Mouse (Mus musculus) small intestine, adult 2 months (tissue): ENCODE results near the gene Anks1. TPM values are rescaled to one million over a fixed set of nuclear protein-coding genes. Genes with fewer than 3 reads are reported as not detected.

Source experiments
- H3K27ac ChIP-seq: fragments of 200-500 bp; 2 replicates; pipeline ENCODE4 v1.5.1; 2012; ENCODE audit warnings: low read depth, low read length, control low read depth, inconsistent platforms; ENCODE audit not compliant: insufficient read depth
- H3K27me3 ChIP-seq: fragments of 200-500 bp; 2 replicates; pipeline ENCODE4 v1.6.1; 2012; ENCODE audit warnings: mild to moderate bottlenecking, moderate library complexity, low read length, inconsistent platforms; ENCODE audit not compliant: control insufficient read depth, insufficient read depth
- H3K36me3 ChIP-seq: fragments of 200-500 bp; 2 replicates; pipeline ENCODE4 v1.6.1; 2012; ENCODE audit warnings: mild to moderate bottlenecking, low read length, control low read depth, inconsistent platforms; ENCODE audit not compliant: control insufficient read depth, insufficient read depth
- H3K4me1 ChIP-seq: fragments of 200-500 bp; 2 replicates; pipeline ENCODE4 v1.6.1; 2012; ENCODE audit warnings: low read length, inconsistent platforms, mixed read lengths; ENCODE audit not compliant: control insufficient read depth, insufficient read depth, insufficient read length
- H3K4me3 ChIP-seq: fragments of 200-500 bp; 2 replicates; pipeline ENCODE4 v1.5.1; 2012; ENCODE audit warnings: low read depth, mild to moderate bottlenecking, control low read depth, inconsistent platforms, low read length, moderate library complexity
- CTCF ChIP-seq: fragments of 200-500 bp; IDR thresholded peaks from 2 replicates; pipeline ENCODE4 v1.5.1; 2012; ENCODE audit warnings: low read depth, mild to moderate bottlenecking, control low read depth, inconsistent platforms, low read length, moderate library complexity, mixed read lengths; ENCODE audit not compliant: insufficient replicate concordance, insufficient read length; ENCODE audit errors: extremely low read depth
- POLR2A ChIP-seq: fragments of 200-500 bp; IDR thresholded peaks from 2 replicates; pipeline ENCODE4 v1.6.1; 2012; ENCODE audit warnings: low read depth, mild to moderate bottlenecking, control low read depth, inconsistent platforms, low read length, moderate library complexity
- WGBS: fragments of 180-500 bp; shearing (Covaris S2); methylation state at CpG from one replicate; pipeline ENCODE4 v1.1.7; 2018; 5-methylcytosine and 5-hydroxymethylcytosine counted together
- polyA plus RNA-seq: library from polyadenylated mRNA; depleted of rRNA; stranded (reverse); fragments of >200 nt; gene quantifications from 2 replicates; pipeline ENCODE4 v1.2.3, GENCODE M21; 2012

The Anks1 gene
- polyA plus RNA-seq, 1 experiment = 28.2 TPM

- 48% methylated on average over 9 of the region's 9 CpGs for WGBS
These were observed 171.7 kb downstream of the Anks1 start for GRCm38 (mm10) chr17:28080817-28081165.

GRCm38 (mm10) chr17:28081385-28081784 lies 172.3 kb downstream of the Anks1 start:
- Histone ChIP-seq H3K27me3 (no peaks in the 10 kb centered on the region), H3K4me3 (no peak overlapping the region), H3K4me1 (peaks cover 18% of the 10 kb centered on the region), H3K36me3 (no peaks in the 10 kb centered on the region), H3K27ac (no peak overlapping the region)
- peak; percentile 46; the same call in 1 of the 2 replicates for TF ChIP-seq CTCF
- TF ChIP-seq POLR2A = no peak
- WGBS = 77% methylated on average over 9 of the region's 9 CpGs

More at GRCm38 (mm10) chr17:28080817-28081165, 171.7 kb downstream of the Anks1 start:
- H3K27ac ChIP-seq = no peak overlapping the region
- peaks cover 18% of the 10 kb centered on the region for H3K4me1 ChIP-seq
- no peak overlapping the region; the same call in 1 of the 2 replicates for H3K4me3 ChIP-seq
- H3K27me3 ChIP-seq = no peaks in the 10 kb centered on the region
- no peaks in the 10 kb centered on the region for H3K36me3 ChIP-seq
- TF ChIP-seq CTCF (no peak), POLR2A (no peak)

- 95% methylated on average over 7 of the region's 7 CpGs for WGBS
- no peaks in the 10 kb centered on the region for H3K36me3 ChIP-seq
- H3K27me3 ChIP-seq = no peaks in the 10 kb centered on the region
- H3K4me3 ChIP-seq = no peak overlapping the region
- TF ChIP-seq POLR2A (no peak), CTCF (no peak)
- H3K27ac ChIP-seq = no peak overlapping the region
- H3K4me1 ChIP-seq = peaks cover 18% of the 10 kb centered on the region
These were observed 172.8 kb downstream of the Anks1 start for GRCm38 (mm10) chr17:28081856-28082255.

GRCm38 (mm10) chr17:28082863-28083262 lies 173.8 kb downstream of the Anks1 start:
- Histone ChIP-seq H3K4me1 (peaks cover 18% of the 10 kb centered on the region), H3K27me3 (no peaks in the 10 kb centered on the region), H3K4me3 (no peak overlapping the region), H3K36me3 (no peaks in the 10 kb centered on the region), H3K27ac (no peak overlapping the region)
- 34% methylated on average over 13 of the region's 13 CpGs for WGBS
- TF ChIP-seq CTCF (no peak), POLR2A (no peak)

GRCm38 (mm10) chr17:28084395-28084905 lies 175.3 kb downstream of the Anks1 start:
- no peak for TF ChIP-seq POLR2A
- TF ChIP-seq CTCF = no peak
- H3K36me3 ChIP-seq = no peaks in the 10 kb centered on the region
- H3K4me3 ChIP-seq = no peak overlapping the region
- peaks cover 15% of the 10 kb centered on the region for H3K4me1 ChIP-seq
- no peak overlapping the region for H3K27ac ChIP-seq
- 29% methylated on average over 22 of the region's 22 CpGs for WGBS
- no peaks in the 10 kb centered on the region for H3K27me3 ChIP-seq

- no peak for TF ChIP-seq POLR2A
- TF ChIP-seq CTCF = peak; percentile 99
- no peak overlapping the region for H3K27ac ChIP-seq
- WGBS = 1% methylated on average over 16 of the region's 16 CpGs
- no peaks in the 10 kb centered on the region for H3K27me3 ChIP-seq
- no peak overlapping the region for H3K4me3 ChIP-seq
- no peaks in the 10 kb centered on the region for H3K36me3 ChIP-seq
- peaks cover 12% of the 10 kb centered on the region for H3K4me1 ChIP-seq
These were observed 175.9 kb downstream of the Anks1 start for GRCm38 (mm10) chr17:28084964-28085363.

- no peaks in the 10 kb centered on the region for H3K27me3 ChIP-seq
- H3K36me3 ChIP-seq = no peaks in the 10 kb centered on the region
- 77% methylated on average over 5 of the region's 5 CpGs for WGBS
- peaks cover 7% of the 10 kb centered on the region; the same call in 1 of the 2 replicates for H3K4me1 ChIP-seq
- no peak overlapping the region for H3K27ac ChIP-seq
- H3K4me3 ChIP-seq = no peak overlapping the region
- TF ChIP-seq CTCF (no peak), POLR2A (no peak)
These were observed 178.3 kb downstream of the Anks1 start for GRCm38 (mm10) chr17:28087430-28087829.

- no peaks in the 10 kb centered on the region for H3K36me3 ChIP-seq
- H3K27me3 ChIP-seq = no peaks in the 10 kb centered on the region
- TF ChIP-seq CTCF = no peak
- TF ChIP-seq POLR2A = no peak
- no peak overlapping the region for H3K4me3 ChIP-seq
- H3K4me1 ChIP-seq = peaks cover 5% of the 10 kb centered on the region; the same call in 1 of the 2 replicates
- 86% methylated on average over 6 of the region's 6 CpGs for WGBS
- no peak overlapping the region for H3K27ac ChIP-seq
These were observed 179.6 kb downstream of the Anks1 start for GRCm38 (mm10) chr17:28088718-28089117.
